Mouse (Mus musculus) cortical plate, adult 2 months (tissue): ENCODE data around the gene Zfp780b. TPM values are rescaled to one million over a fixed set of nuclear protein-coding genes. Genes with fewer than 3 reads are reported as not detected.
"Not testable (repeated sequence)": the region's sequence is repeated elsewhere in the genome, so short reads cannot be mapped to it uniquely, and the experiment has no call there.

Experiments
- H3K27ac ChIP-seq: fragments of 200-500 bp; 2 replicates; pipeline ENCODE4 v1.5.1; 2012; ENCODE audit warnings: low read length, control low read depth, inconsistent platforms; ENCODE audit not compliant: insufficient read depth
- H3K4me1 ChIP-seq: fragments of 200-500 bp; 2 replicates; pipeline ENCODE4 v1.6.1; 2011; ENCODE audit warnings: low read length; ENCODE audit not compliant: control insufficient read depth, insufficient read depth
- H3K4me3 ChIP-seq: fragments of 200-500 bp; 2 replicates; pipeline ENCODE4 v1.5.1; 2011; ENCODE audit warnings: mild to moderate bottlenecking, low read length, control low read depth; ENCODE audit not compliant: insufficient read depth
- CTCF ChIP-seq: fragments of 200-500 bp; IDR thresholded peaks from 2 replicates; pipeline ENCODE4 v1.5.1; 2011; ENCODE audit warnings: mild to moderate bottlenecking, control low read depth, low read length; ENCODE audit not compliant: insufficient read depth; ENCODE audit errors: extremely low read depth
- POLR2A ChIP-seq: fragments of 200-500 bp; IDR thresholded peaks from 2 replicates; pipeline ENCODE4 v1.6.1; 2011; ENCODE audit warnings: mild to moderate bottlenecking, low read length, control low read depth; ENCODE audit not compliant: insufficient read depth; ENCODE audit errors: extremely low read depth
- polyA plus RNA-seq: library from polyadenylated mRNA; depleted of rRNA; stranded (reverse); fragments of >200 nt; gene quantifications from 2 replicates; pipeline ENCODE4 v1.2.3, GENCODE M21; 2012; rRNA removed

The Zfp780b gene
- 9.0 and 9.5 TPM in 2 replicates for polyA plus RNA-seq

- TF ChIP-seq POLR2A = peak; percentile 65; the same call in 1 of the 2 replicates
- no peak for TF ChIP-seq CTCF
- Histone ChIP-seq H3K4me3 (peak within 1 kb of the TSS; percentile 80), H3K27ac (peak within 1 kb of the TSS; percentile 41; the same call in 1 of the 2 replicates), H3K4me1 (no peaks in the 10 kb centered on the region; the same call in 1 of the 2 replicates)
Observed at GRCm38 (mm10) chr7:27978683-27979528, at the start of gene Zfp780b. TSS of gene Zfp780b (minus strand) at chr7:27979171.

- Histone ChIP-seq H3K4me1 (no peaks in the 10 kb centered on the region; the same call in 1 of the 2 replicates), H3K27ac (no peak overlapping the region)
- TF ChIP-seq POLR2A = no peak
- TF ChIP-seq CTCF = no peak
Observed at GRCm38 (mm10) chr7:28014445-28014810, 35.5 kb upstream of the Zfp780b start.

GRCm38 (mm10) chr7:28013549-28014444 is 34.8 kb upstream of the Zfp780b start, which contains the start of gene Zfp850:
TSS of gene Zfp850 (minus strand) at chr7:28014115.
- 0 out of 2 replicates have a peak, but pooled peaks have one; percentile 43 for TF ChIP-seq POLR2A
- TF ChIP-seq CTCF = no peak
- H3K27ac ChIP-seq = no peak within 1 kb of the TSS
- H3K4me3 ChIP-seq = peak within 1 kb of the TSS; percentile 90
- no peaks in the 10 kb centered on the region; the same call in 1 of the 2 replicates for H3K4me1 ChIP-seq

More at GRCm38 (mm10) chr7:28014445-28014810, 35.5 kb upstream of the Zfp780b start:
- peak overlapping the region; percentile 90 for H3K4me3 ChIP-seq

GRCm38 (mm10) chr7:28010271-28010670 is 31.3 kb upstream of the Zfp780b start:
- H3K4me3 ChIP-seq = no peak overlapping the region
- TF ChIP-seq CTCF (no peak), POLR2A (no peak)

GRCm38 (mm10) chr7:27982197-27982596 is 3.2 kb upstream of the Zfp780b start:
- TF ChIP-seq POLR2A = no peak
- no peak for TF ChIP-seq CTCF
- Histone ChIP-seq H3K27ac (no peak overlapping the region), H3K4me1 (no peaks in the 10 kb centered on the region)

More at GRCm38 (mm10) chr7:28010271-28010670, 31.3 kb upstream of the Zfp780b start:
- no peaks in the 10 kb centered on the region; the same call in 1 of the 2 replicates for H3K4me1 ChIP-seq
- no peak overlapping the region for H3K27ac ChIP-seq

GRCm38 (mm10) chr7:27949451-27949850 is 29.5 kb downstream of the Zfp780b start:
- not testable (repeated sequence) for H3K4me1 ChIP-seq, H3K27ac ChIP-seq, H3K4me3 ChIP-seq

More at GRCm38 (mm10) chr7:27982197-27982596, 3.2 kb upstream of the Zfp780b start:
- no peak overlapping the region for H3K4me3 ChIP-seq

- H3K4me1 ChIP-seq, H3K27ac ChIP-seq, H3K4me3 ChIP-seq: not testable (repeated sequence)
Observed at GRCm38 (mm10) chr7:27941869-27942268, 37.1 kb downstream of the Zfp780b start.

GRCm38 (mm10) chr7:27933800-27934158 is 45.2 kb downstream of the Zfp780b start:
- not testable (repeated sequence) for H3K4me3 ChIP-seq, H3K27ac ChIP-seq, H3K4me1 ChIP-seq

- Histone ChIP-seq H3K4me3 (no peak overlapping the region), H3K4me1 (0 out of 2 replicates have a peak, but pooled peaks cover 1% of the 10 kb centered on the region), H3K27ac (no peak overlapping the region)
- TF ChIP-seq POLR2A (no peak), CTCF (no peak)
Observed at GRCm38 (mm10) chr7:27933050-27933799, 45.7 kb downstream of the Zfp780b start.
